Mouse (Mus musculus) common myeloid progenitor, adult 5-6 weeks (primary cell): Measurements from ENCODE around the gene Tsen54. TPM values are rescaled to one million over a fixed set of nuclear protein-coding genes. Genes with fewer than 3 reads are reported as not detected.

Experiments used
- ATAC-seq: replicated peaks from 2 replicates; pipeline ENCODE4 v1.8.0; 2016; ENCODE audit warnings: low read depth, mild to moderate bottlenecking, moderate TSS enrichment, inconsistent platforms; ENCODE audit not compliant: poor library complexity, severe bottlenecking
- total RNA-seq: library from RNA; stranded (forward); fragments of 200-1000, 187-1606 nt; gene quantifications from 2 replicates; pipeline ENCODE4 v1.2.3, GENCODE M21; 2017

Gene Tsen54
- total RNA-seq, 1 experiment from 2014 or later, result 22.2 TPM

GRCm38 (mm10) chr11:115800981-115801380, 13.5 kb upstream of the Tsen54 start:
- ATAC-seq, result no peak

GRCm38 (mm10) chr11:115803072-115803709, 11.3 kb upstream of the Tsen54 start:
- ATAC-seq, result no peak

- peak; percentile 61 for ATAC-seq
Measured at GRCm38 (mm10) chr11:115805005-115805404, 9.5 kb upstream of the Tsen54 start.

- ATAC-seq, result no peak
Measured at GRCm38 (mm10) chr11:115806154-115806553, 8.4 kb upstream of the Tsen54 start.

GRCm38 (mm10) chr11:115807306-115807705, 7.2 kb upstream of the Tsen54 start:
- ATAC-seq, result no peak

- no peak for ATAC-seq
Measured at GRCm38 (mm10) chr11:115807971-115808370, 6.6 kb upstream of the Tsen54 start.

- 0 out of 2 replicates have a peak, but pooled peaks have one; percentile 15 for ATAC-seq
Measured at GRCm38 (mm10) chr11:115808696-115809310, 5.7 kb upstream of the Tsen54 start.

GRCm38 (mm10) chr11:115809311-115809781, 5.2 kb upstream of the Tsen54 start:
- no peak for ATAC-seq

GRCm38 (mm10) chr11:115810377-115810776, 4.1 kb upstream of the Tsen54 start:
- no peak for ATAC-seq

GRCm38 (mm10) chr11:115811381-115812093, 3.0 kb upstream of the Tsen54 start:
- no peak for ATAC-seq

GRCm38 (mm10) chr11:115812095-115812494, 2.4 kb upstream of the Tsen54 start:
- no peak for ATAC-seq

- ATAC-seq, result 0 out of 2 replicates have a peak, but pooled peaks have one; percentile 4
Measured at GRCm38 (mm10) chr11:115812533-115813420, 1.7 kb upstream of the Tsen54 start.

- ATAC-seq, result peak; percentile 87
Measured at GRCm38 (mm10) chr11:115813507-115814296, 822 bp upstream of the Tsen54 start, which contains the start of gene Caskin2. TSS of gene Caskin2 (minus strand) at chr11:115813639.

GRCm38 (mm10) chr11:115817331-115817730, 2.8 kb downstream of the Tsen54 start:
- no peak for ATAC-seq

- ATAC-seq, result no peak
Measured at GRCm38 (mm10) chr11:115819915-115820623, 5.5 kb downstream of the Tsen54 start.

- no peak for ATAC-seq
Measured at GRCm38 (mm10) chr11:115821001-115821400, 6.5 kb downstream of the Tsen54 start.

- peak; percentile 91 for ATAC-seq
Measured at GRCm38 (mm10) chr11:115823774-115824740, 9.5 kb downstream of the Tsen54 start, which contains the start of gene Llgl2. TSS of gene Llgl2 (plus strand) at chr11:115824049.
